Mouse (Mus musculus): ENCODE results near the gene Atpaf2. TPM values are rescaled to one million over a fixed set of nuclear protein-coding genes. Genes with fewer than 3 reads are reported as not detected.

Atpaf2 gene
- polyA plus RNA-seq, 1 experiment from 2014 or later = 39.9 TPM

DNA sequence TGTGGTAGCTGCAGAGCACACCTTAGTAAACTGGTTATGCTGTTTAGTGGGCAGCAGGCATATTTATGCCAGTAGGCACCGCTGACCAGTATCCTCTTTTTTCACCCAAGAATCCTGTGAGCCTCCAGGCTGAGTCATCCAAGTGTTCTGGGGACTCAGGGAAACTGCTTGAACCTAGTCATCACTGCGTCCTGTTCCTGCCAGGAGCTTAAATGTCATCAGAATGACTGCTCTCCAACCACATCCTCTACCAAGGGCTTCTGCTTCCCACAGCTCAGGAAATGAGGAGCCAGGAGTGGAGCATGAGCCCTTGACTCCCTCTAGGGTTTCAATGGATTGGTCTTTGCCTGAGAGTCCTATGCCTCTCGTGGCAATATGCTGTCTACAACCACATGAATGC lies 18.4 kb upstream of the Atpaf2 start:
- no peak for ATAC-seq (ENCODE audit: low FRiP score)

DNA sequence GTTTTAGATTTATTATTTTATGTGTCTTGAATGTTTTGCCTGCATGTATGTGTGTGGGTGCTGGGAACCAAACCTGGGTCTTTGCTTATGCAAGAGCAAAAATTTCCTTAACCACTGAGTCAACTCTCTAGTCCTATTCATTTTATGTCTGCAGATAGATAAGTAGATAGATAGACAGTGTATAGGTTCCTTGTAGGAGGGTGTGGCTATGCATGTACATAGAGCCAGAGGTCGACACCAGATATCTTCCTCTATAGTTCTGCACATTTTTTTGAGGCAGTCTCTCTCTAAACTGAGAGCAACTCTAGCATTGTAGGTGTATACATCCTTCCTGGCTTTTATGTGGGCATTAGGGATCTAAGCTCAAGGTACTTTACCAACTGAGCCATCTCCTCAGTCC lies 16.9 kb upstream of the Atpaf2 start:
- Histone ChIP-seq H3K36me3 (ENCODE audit: control insufficient read depth, insufficient read depth, low read length) (peaks cover 2% of the 10 kb centered on the region; the same call in 1 of the 2 replicates), H3K9me3 (ENCODE audit: control insufficient read depth, low read length) (no peaks in the 10 kb centered on the region), H3K9ac (ENCODE audit: low read length) (no peak overlapping the region), H3K27ac (ENCODE audit: low read depth, low read length) (no peak overlapping the region), H3K4me3 (ENCODE audit: low read depth, low read length) (no peak overlapping the region), H3K27me3 (ENCODE audit: control insufficient read depth, insufficient read depth, low read length) (no peaks in the 10 kb centered on the region), H3K4me2 (no peak overlapping the region), H3K4me1 (ENCODE audit: control insufficient read depth, insufficient read depth, low read length) (no peaks in the 10 kb centered on the region)
- ATAC-seq (ENCODE audit: low FRiP score) = no peak
- 97% methylated on average over 1 of the region's 1 CpGs for WGBS
- no peak for DNase-seq (ENCODE audit: low spot score, missing footprints)

More for the DNA sequence above, 18.4 kb upstream of the Atpaf2 start:
- Histone ChIP-seq H3K27me3 (ENCODE audit: control insufficient read depth, insufficient read depth, low read length) (no peaks in the 10 kb centered on the region), H3K4me1 (ENCODE audit: control insufficient read depth, insufficient read depth, low read length) (no peaks in the 10 kb centered on the region), H3K27ac (ENCODE audit: low read depth, low read length) (no peak overlapping the region), H3K4me3 (ENCODE audit: low read depth, low read length) (no peak overlapping the region), H3K36me3 (ENCODE audit: control insufficient read depth, insufficient read depth, low read length) (peaks cover 7% of the 10 kb centered on the region), H3K9me3 (ENCODE audit: control insufficient read depth, low read length) (no peaks in the 10 kb centered on the region), H3K9ac (ENCODE audit: low read length) (no peak overlapping the region), H3K4me2 (no peak overlapping the region)
- WGBS = 92% methylated on average over 3 of the region's 3 CpGs
- DNase-seq (ENCODE audit: low spot score, missing footprints) = no peak

DNA sequence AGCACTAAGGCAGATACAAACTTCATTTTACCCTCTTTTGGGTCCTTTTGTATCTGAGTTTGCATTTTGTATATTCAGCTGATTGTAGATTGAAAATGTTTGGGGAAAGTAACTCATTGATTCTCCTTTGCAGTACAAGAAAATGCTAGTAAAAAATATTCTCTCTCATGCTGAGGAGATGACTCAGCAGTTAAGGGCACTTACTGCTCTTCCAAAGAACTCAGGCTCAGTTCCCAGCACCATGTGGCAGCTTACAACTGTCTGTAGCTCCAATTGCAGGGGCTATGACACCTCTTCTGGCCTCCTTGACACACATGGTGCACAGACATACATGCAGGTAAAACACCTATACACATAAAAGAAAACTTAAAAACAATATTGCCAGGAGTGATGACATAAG lies 15.2 kb upstream of the Atpaf2 start:
- ATAC-seq (ENCODE audit: low FRiP score) (no peak), DNase-seq (ENCODE audit: low spot score, missing footprints) (no peak)
- Histone ChIP-seq H3K4me2 (no peak overlapping the region), H3K9ac (ENCODE audit: low read length) (no peak overlapping the region), H3K36me3 (ENCODE audit: control insufficient read depth, insufficient read depth, low read length) (peaks cover 2% of the 10 kb centered on the region; the same call in 1 of the 2 replicates), H3K27me3 (ENCODE audit: control insufficient read depth, insufficient read depth, low read length) (no peaks in the 10 kb centered on the region), H3K4me1 (ENCODE audit: control insufficient read depth, insufficient read depth, low read length) (no peaks in the 10 kb centered on the region), H3K9me3 (ENCODE audit: control insufficient read depth, low read length) (no peaks in the 10 kb centered on the region), H3K4me3 (ENCODE audit: low read depth, low read length) (no peak overlapping the region), H3K27ac (ENCODE audit: low read depth, low read length) (no peak overlapping the region)

DNA sequence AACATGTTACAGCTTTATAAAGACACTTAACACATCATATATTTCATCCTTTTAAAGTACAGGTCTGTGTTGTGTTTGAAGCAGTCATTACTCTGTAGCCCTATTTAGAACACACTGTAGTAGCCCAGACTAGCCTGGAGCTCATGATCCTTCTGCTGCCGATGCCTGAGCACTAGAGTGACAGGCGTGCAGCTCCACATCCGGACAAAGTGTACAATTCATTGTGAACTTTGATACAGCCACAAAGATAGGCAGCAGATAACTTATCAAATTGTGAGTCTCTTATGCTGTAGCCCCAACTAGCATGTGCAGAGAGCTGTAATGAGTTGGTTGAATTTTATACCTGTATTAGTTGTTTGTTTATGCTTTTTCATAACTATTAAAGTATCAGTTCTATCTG lies 9.4 kb upstream of the Atpaf2 start:
- Histone ChIP-seq H3K4me2 (no peak overlapping the region), H3K9ac (ENCODE audit: low read length) (no peak overlapping the region), H3K9me3 (ENCODE audit: control insufficient read depth, low read length) (no peaks in the 10 kb centered on the region), H3K4me3 (ENCODE audit: low read depth, low read length) (no peak overlapping the region), H3K36me3 (ENCODE audit: control insufficient read depth, insufficient read depth, low read length) (0 out of 2 replicates have a peak, but pooled peaks cover under 1% of the 10 kb centered on the region), H3K4me1 (ENCODE audit: control insufficient read depth, insufficient read depth, low read length) (no peaks in the 10 kb centered on the region), H3K27me3 (ENCODE audit: control insufficient read depth, insufficient read depth, low read length) (no peaks in the 10 kb centered on the region), H3K27ac (ENCODE audit: low read depth, low read length) (no peak overlapping the region)
- ATAC-seq (ENCODE audit: low FRiP score) (no peak), DNase-seq (ENCODE audit: low spot score, missing footprints) (no peak)
- 91% methylated on average over 3 of the region's 3 CpGs for WGBS

DNA sequence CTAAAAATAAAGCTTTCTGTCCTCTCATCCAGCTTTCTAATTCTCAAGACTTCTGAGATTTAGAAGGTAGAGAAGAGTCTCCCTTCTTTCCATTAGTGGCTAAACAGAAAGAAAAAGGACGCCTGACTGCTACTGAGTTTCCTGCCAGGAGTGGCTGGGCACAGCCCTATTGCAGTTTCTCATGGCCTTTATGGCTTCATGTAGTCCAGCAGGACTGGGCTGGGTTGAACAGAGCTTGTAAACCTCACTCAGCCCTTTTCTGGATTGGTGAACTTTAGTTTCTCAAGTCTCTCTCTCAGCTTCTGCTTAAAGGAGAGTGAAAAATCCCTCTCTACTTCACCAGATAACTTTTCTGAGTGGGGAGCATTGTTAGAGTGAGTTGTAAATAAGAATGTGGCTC lies 8.2 kb upstream of the Atpaf2 start:
- H3K9ac ChIP-seq (ENCODE audit: low read length) = no peak overlapping the region
- WGBS = 70% methylated on average over 1 of the region's 1 CpGs
- no peaks in the 10 kb centered on the region for H3K4me1 ChIP-seq (ENCODE audit: control insufficient read depth, insufficient read depth, low read length)
- no peak overlapping the region for H3K4me2 ChIP-seq
- DNase-seq (ENCODE audit: low spot score, missing footprints) (no peak), ATAC-seq (ENCODE audit: low FRiP score) (no peak)
- no peaks in the 10 kb centered on the region for H3K27me3 ChIP-seq (ENCODE audit: control insufficient read depth, insufficient read depth, low read length)
- no peak overlapping the region for H3K4me3 ChIP-seq (ENCODE audit: low read depth, low read length)
- H3K9me3 ChIP-seq (ENCODE audit: control insufficient read depth, low read length) = no peaks in the 10 kb centered on the region
- no peaks in the 10 kb centered on the region for H3K36me3 ChIP-seq (ENCODE audit: control insufficient read depth, insufficient read depth, low read length)
- H3K27ac ChIP-seq (ENCODE audit: low read depth, low read length) = no peak overlapping the region

DNA sequence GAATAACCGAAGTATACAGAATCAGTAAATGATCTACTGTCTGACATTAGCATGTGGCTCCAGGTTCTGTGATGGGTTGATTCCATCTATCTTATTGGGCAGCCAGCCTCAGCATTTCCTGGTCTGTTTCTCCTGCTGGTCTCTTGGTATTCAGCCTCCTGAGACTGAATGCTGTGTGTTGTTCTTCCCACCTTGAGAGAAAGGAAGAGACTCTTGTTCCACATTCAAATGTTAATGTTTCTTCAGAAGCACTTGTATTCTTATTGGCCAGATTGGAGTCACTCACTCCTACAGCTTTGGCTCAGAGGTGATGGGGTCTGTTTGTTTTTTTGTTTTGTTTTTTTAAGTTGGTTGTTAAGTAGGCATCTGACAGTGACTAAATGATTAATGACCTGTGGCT lies 4.7 kb upstream of the Atpaf2 start:
- no peaks in the 10 kb centered on the region for H3K9me3 ChIP-seq (ENCODE audit: control insufficient read depth, low read length)
- peaks cover 8% of the 10 kb centered on the region for H3K4me1 ChIP-seq (ENCODE audit: control insufficient read depth, insufficient read depth, low read length)
- no peak overlapping the region for H3K27ac ChIP-seq (ENCODE audit: low read depth, low read length)
- DNase-seq (ENCODE audit: low spot score, missing footprints) (no peak), ATAC-seq (ENCODE audit: low FRiP score) (no peak)
- no peaks in the 10 kb centered on the region for H3K36me3 ChIP-seq (ENCODE audit: control insufficient read depth, insufficient read depth, low read length)
- no peak overlapping the region for H3K9ac ChIP-seq (ENCODE audit: low read length)
- H3K27me3 ChIP-seq (ENCODE audit: control insufficient read depth, insufficient read depth, low read length) = no peaks in the 10 kb centered on the region
- H3K4me3 ChIP-seq (ENCODE audit: low read depth, low read length) = no peak overlapping the region
- no peak overlapping the region for H3K4me2 ChIP-seq
- 77% methylated on average over 1 of the region's 1 CpGs for WGBS

DNA sequence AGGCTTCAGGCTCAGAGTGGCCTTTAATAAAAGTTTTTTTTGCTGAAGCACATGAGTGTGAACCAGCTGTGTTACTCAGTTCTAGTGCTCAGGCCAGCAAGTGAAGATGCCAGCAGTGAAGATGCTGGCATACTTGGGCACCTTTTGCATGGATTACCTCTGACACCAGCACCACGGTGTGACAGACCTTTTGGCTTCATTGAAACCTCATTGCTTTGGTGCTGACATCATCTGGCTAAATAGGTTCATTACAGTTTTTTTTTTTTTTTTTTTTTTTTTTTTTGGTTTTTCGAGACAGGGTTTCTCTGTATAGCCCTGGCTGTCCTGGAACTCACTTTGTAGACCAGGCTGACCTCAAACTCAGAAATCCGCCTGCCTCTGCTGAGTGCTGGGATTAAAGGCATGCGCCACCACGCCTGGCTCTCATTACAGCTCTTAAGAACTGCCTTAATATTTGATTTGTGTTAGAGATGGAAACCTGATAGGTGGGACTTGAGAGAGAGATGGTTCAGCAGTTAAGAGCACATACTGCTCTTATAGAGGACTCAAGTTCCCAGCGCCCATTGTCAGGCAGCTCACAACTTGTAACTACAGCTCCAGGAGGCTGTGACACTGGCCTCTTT lies 3.9 kb upstream of the Atpaf2 start:
- H3K4me3 ChIP-seq (ENCODE audit: low read depth, low read length) = no peak overlapping the region
- H3K27ac ChIP-seq (ENCODE audit: low read depth, low read length) = no peak overlapping the region
- no peaks in the 10 kb centered on the region for H3K27me3 ChIP-seq (ENCODE audit: control insufficient read depth, insufficient read depth, low read length)
- no peak for ATAC-seq (ENCODE audit: low FRiP score)
- DNase-seq (ENCODE audit: low spot score, missing footprints) = no peak
- no peak overlapping the region for H3K4me2 ChIP-seq
- H3K4me1 ChIP-seq (ENCODE audit: control insufficient read depth, insufficient read depth, low read length) = peaks cover 9% of the 10 kb centered on the region
- H3K9ac ChIP-seq (ENCODE audit: low read length) = no peak overlapping the region
- H3K9me3 ChIP-seq (ENCODE audit: control insufficient read depth, low read length) = no peaks in the 10 kb centered on the region
- 77% methylated on average over 5 of the region's 6 CpGs for WGBS
- H3K36me3 ChIP-seq (ENCODE audit: control insufficient read depth, insufficient read depth, low read length) = no peaks in the 10 kb centered on the region

DNA sequence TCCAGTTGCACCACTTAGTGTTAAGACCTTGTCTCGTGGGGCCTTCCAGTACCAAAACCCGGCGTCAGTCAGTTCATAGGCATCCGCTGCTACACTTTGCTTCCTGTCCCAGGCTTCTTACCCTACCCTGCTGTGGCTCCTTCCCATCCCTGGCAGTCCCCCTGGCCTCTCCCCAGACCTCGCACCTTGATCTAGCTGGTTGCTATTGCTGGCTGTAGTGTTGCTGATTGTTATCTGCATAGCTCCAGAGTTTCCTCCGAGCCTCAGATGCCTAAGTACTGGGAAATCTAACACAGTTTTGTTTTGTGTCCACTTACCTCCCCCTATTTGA lies 181 bp upstream of the Atpaf2 start:
- Histone ChIP-seq H3K27ac (ENCODE audit: low read depth, low read length) (no peak overlapping the region), H3K36me3 (ENCODE audit: control insufficient read depth, insufficient read depth, low read length) (no peaks in the 10 kb centered on the region), H3K27me3 (ENCODE audit: control insufficient read depth, insufficient read depth, low read length) (no peaks in the 10 kb centered on the region), H3K4me3 (ENCODE audit: low read depth, low read length) (peak overlapping the region; percentile 56), H3K4me2 (peak overlapping the region; percentile 61), H3K4me1 (ENCODE audit: control insufficient read depth, insufficient read depth, low read length) (peaks cover 14% of the 10 kb centered on the region), H3K9me3 (ENCODE audit: control insufficient read depth, low read length) (no peaks in the 10 kb centered on the region), H3K9ac (ENCODE audit: low read length) (peak overlapping the region; percentile 80)
- ATAC-seq (ENCODE audit: low FRiP score) (no peak), DNase-seq (ENCODE audit: low spot score, missing footprints) (peak; percentile 83)
- WGBS = 30% methylated on average over 6 of the region's 6 CpGs

DNA sequence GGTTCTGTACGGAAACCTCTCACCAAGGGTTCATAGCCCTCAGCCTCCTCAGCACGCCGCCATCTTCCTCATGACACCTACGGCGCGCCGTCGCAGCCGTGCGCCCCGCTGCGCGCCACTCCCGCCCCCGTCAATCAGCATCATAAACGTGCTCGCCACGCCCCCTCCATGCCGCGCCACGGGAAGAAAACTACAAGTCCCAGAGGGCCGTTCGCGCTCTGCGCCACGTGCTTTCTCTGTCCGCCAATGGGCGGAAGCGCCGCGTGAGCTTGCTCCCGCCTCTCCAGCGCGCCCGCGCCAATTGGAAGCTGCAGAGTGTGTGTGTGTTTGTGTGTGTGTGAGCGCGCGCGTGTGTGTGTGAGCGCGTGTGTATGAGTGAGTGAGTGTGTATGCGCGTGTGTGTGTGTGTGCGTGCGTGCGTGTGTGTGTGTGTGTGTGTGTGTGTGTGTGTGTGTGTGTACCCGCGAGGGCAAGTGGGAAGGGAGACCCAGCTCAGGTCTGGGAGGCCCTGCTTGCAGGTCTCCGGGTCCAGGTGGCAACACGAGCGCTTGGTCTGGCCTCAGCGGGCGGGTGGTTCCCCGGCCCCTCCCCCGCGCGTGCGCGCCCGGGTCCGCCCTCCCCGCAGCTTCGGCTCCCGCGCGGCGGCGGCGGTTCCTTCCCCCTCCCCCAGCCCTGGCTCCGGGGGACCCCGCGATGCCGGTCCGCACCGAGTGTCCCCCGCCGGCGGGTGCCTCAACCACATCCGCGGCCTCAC lies 1.1 kb downstream of the Atpaf2 start, which contains the start of gene Gid4:
Gid4 (plus strand) TSS at position 183 of the 754 bp plus-strand sequence.
- H3K4me1 ChIP-seq (ENCODE audit: control insufficient read depth, insufficient read depth, low read length) = peaks cover 14% of the 10 kb centered on the region
- no peaks in the 10 kb centered on the region for H3K36me3 ChIP-seq (ENCODE audit: control insufficient read depth, insufficient read depth, low read length)
- peak within 1 kb of the TSS; percentile 81 for H3K4me2 ChIP-seq
- peak within 1 kb of the TSS; percentile 80 for H3K9ac ChIP-seq (ENCODE audit: low read length)
- no peaks in the 10 kb centered on the region for H3K9me3 ChIP-seq (ENCODE audit: control insufficient read depth, low read length)
- H3K4me3 ChIP-seq (ENCODE audit: low read depth, low read length) = peak within 1 kb of the TSS; percentile 56
- ATAC-seq (ENCODE audit: low FRiP score) = peak; percentile 97
- no peaks in the 10 kb centered on the region for H3K27me3 ChIP-seq (ENCODE audit: control insufficient read depth, insufficient read depth, low read length)
- peak; percentile 100 for DNase-seq (ENCODE audit: low spot score, missing footprints)
- H3K27ac ChIP-seq (ENCODE audit: low read depth, low read length) = peak within 1 kb of the TSS; percentile 50
- under 1% methylated on average over 57 of the region's 81 CpGs for WGBS
